Mouse (Mus musculus): ENCODE measurements at regions not wholly inside any gene's neighbourhood (a gene's known extent, or its start where the extent isn't known, plus 50 kb on each side); places are given as distances from the start of the nearest gene placed in this dataset.
"Not testable (repeated sequence)": the region's sequence is repeated elsewhere in the genome, so short reads cannot be mapped to it uniquely, and the experiment has no call there.

- no peak overlapping the region for H3K27ac ChIP-seq
- no peaks in the 10 kb centered on the region for H3K36me3 ChIP-seq
- H3K4me2 ChIP-seq: no peak overlapping the region
- no peaks in the 10 kb centered on the region for H3K27me3 ChIP-seq
- no peak for ATAC-seq (ENCODE audit: low FRiP score)
- no peaks in the 10 kb centered on the region for H3K9me3 ChIP-seq
- no peak overlapping the region for H3K9ac ChIP-seq
- no peak overlapping the region for H3K4me3 ChIP-seq
- H3K4me1 ChIP-seq (replicated peaks): no peaks in the 10 kb centered on the region
- 79% methylated on average over 1 of the region's 1 CpGs for WGBS
These were observed 122.0 kb upstream of the Mettl15 start for GRCm38 (mm10) chr2:109402556-109402955.

DNA sequence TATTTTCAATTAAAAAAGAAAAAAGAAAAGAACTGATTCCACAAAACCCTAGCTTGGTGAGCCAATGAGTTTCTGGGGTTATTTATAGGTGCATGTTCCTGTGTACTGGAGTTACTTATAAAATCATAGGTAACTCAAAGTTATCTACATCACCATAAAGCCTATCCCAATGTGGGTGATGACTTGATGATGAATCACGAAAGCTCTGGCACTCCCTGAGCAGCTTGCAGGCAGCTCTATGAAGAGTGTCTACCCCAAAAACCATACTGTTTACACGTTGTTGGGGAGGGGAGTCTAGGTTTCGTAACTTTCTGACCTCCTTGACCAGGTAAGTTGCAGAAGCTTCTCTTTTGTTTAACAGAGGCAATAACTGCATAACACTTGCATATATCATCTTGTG lies 123.7 kb upstream of the Mettl15 start:
- Histone ChIP-seq H3K4me3 (no peak overlapping the region), H3K36me3 (no peaks in the 10 kb centered on the region), H3K9ac (no peak overlapping the region), H3K9me3 (no peaks in the 10 kb centered on the region), H3K27me3 (no peaks in the 10 kb centered on the region), H3K4me1 (replicated peaks) (no peaks in the 10 kb centered on the region), H3K4me2 (no peak overlapping the region), H3K27ac (no peak overlapping the region)
- no peak for ATAC-seq (ENCODE audit: low FRiP score)
- 82% methylated on average over 3 of the region's 3 CpGs for WGBS

DNA sequence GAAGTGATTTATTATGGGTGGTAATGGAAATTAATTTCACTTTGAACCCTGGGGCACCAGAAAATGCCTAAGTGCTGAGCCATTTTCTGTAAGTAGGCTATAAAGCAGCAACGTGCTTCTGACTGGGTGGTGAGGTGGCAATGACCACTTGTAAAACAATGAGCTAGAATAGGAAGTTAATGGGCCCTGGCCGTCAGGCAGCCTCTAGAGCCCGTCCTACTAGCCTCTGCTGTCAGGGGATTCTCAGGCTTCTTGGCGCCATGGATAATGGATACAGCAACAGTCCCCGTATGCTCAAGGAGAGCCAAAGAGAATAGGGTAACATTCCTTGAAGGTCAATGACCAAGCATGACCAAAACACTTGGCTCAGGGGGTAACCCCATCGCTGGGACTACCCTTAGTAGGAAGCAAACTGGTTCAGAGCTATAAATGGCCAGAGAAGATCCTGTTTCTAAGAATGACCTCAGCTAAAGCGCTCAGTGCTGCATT lies 126.1 kb upstream of the Mettl15 start:
- Histone ChIP-seq H3K9ac (no peak overlapping the region), H3K4me3 (no peak overlapping the region), H3K36me3 (no peaks in the 10 kb centered on the region), H3K27me3 (no peaks in the 10 kb centered on the region), H3K27ac (no peak overlapping the region), H3K4me2 (no peak overlapping the region), H3K4me1 (replicated peaks) (no peaks in the 10 kb centered on the region), H3K9me3 (no peaks in the 10 kb centered on the region)
- 80% methylated on average over 7 of the region's 7 CpGs for WGBS
- ATAC-seq (ENCODE audit: low FRiP score): no peak

GRCm38 (mm10) chr2:109420098-109420497 lies 139.6 kb upstream of the Mettl15 start:
- Histone ChIP-seq H3K9ac (no peak overlapping the region), H3K4me2 (no peak overlapping the region), H3K36me3 (no peaks in the 10 kb centered on the region), H3K4me1 (replicated peaks) (no peaks in the 10 kb centered on the region), H3K27ac (no peak overlapping the region), H3K4me3 (no peak overlapping the region), H3K9me3 (no peaks in the 10 kb centered on the region), H3K27me3 (no peaks in the 10 kb centered on the region)
- ATAC-seq (ENCODE audit: low FRiP score): no peak

DNA sequence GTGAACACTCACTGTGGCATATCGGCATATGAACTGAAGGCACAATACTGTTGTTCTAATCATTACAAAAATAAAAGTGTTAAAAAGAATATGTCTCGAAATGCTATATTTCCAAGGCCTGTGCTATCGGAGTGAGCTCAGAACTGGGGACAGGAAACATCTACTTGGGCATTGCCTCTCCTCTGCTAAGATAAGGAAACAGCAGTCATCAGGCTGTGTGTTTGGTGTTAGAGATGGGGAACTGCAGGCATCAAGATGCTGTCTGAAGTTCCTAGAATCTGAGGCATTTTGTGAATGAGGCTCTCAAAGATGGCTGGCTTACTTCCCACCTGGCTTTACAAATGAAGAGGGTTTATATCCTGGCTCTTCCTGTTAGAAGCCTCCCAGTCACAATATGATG lies 150.6 kb upstream of the Mettl15 start:
- H3K36me3 ChIP-seq: no peaks in the 10 kb centered on the region
- no peaks in the 10 kb centered on the region for H3K4me1 ChIP-seq (replicated peaks)
- no peak overlapping the region for H3K27ac ChIP-seq
- H3K9me3 ChIP-seq: no peaks in the 10 kb centered on the region
- no peaks in the 10 kb centered on the region for H3K27me3 ChIP-seq
- WGBS: 92% methylated on average over 3 of the region's 3 CpGs
- no peak overlapping the region for H3K9ac ChIP-seq
- no peak for ATAC-seq (ENCODE audit: low FRiP score)
- H3K4me2 ChIP-seq: no peak overlapping the region
- H3K4me3 ChIP-seq: no peak overlapping the region

GRCm38 (mm10) chr2:109442551-109443120 lies 162.1 kb upstream of the Mettl15 start:
- no peak for ATAC-seq (ENCODE audit: low FRiP score)
- no peaks in the 10 kb centered on the region for H3K9me3 ChIP-seq
- no peak overlapping the region for H3K27ac ChIP-seq
- WGBS: 67% methylated on average over 3 of the region's 3 CpGs
- H3K9ac ChIP-seq: no peak overlapping the region
- no peak overlapping the region for H3K4me3 ChIP-seq
- no peaks in the 10 kb centered on the region for H3K27me3 ChIP-seq
- H3K4me1 ChIP-seq (replicated peaks): peaks cover 3% of the 10 kb centered on the region; the same call in 1 of the 2 replicates
- no peaks in the 10 kb centered on the region for H3K36me3 ChIP-seq
- H3K4me2 ChIP-seq: no peak overlapping the region

DNA sequence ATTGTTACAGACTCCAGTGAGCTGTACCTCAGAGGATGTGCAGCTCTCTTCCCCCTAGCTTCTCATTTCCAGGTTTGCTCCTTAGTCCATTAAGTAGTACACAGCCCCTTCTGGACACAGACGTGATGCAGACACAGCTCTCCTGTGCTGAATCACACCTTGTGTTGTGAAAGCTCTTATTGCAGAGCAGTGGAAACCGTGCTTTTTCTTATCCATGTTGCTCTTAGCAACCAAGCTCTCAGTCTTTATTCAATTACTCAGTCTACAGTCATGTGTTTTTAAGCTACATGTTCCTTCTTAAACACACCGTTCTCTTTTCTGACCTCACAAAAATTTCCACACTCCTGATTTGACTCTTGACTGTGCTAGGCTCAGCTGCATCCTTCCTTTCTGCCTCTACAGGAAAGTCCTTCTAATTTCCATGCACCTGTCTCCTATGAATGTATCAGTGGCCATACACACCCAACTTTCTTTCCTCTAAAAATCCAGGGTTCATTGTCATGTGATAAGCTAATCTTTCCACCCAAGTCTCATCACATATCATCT lies 163.0 kb upstream of the Mettl15 start:
- 78% methylated on average over 3 of the region's 3 CpGs for WGBS
- ATAC-seq (ENCODE audit: low FRiP score): no peak
- no peak overlapping the region for H3K4me3 ChIP-seq
- H3K27me3 ChIP-seq: no peaks in the 10 kb centered on the region
- no peaks in the 10 kb centered on the region for H3K9me3 ChIP-seq
- peaks cover 3% of the 10 kb centered on the region; the same call in 1 of the 2 replicates for H3K4me1 ChIP-seq (replicated peaks)
- H3K9ac ChIP-seq: no peak overlapping the region
- H3K27ac ChIP-seq: no peak overlapping the region
- H3K36me3 ChIP-seq: no peaks in the 10 kb centered on the region
- H3K4me2 ChIP-seq: no peak overlapping the region

DNA sequence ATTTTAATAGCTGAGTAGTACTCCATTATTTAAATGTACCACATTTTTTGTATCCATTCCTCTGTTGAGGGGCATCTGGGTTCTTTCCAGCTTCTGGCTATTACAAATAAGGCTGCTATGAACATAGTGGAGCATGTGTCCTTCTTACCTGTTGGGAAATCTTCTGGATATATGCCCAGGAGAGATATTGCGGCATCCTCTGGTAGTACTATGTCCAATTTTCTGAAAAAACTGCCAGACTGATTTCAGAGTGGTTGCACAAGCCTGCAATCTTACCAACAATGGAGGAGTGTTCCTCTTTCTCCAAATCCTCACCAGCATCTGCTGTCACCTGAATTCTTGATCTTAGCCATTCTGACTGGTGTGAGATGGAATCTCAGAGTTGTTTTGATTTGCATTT lies 181.7 kb upstream of the Mettl15 start:
- not testable (repeated sequence) for H3K36me3 ChIP-seq; H3K4me3 ChIP-seq; ATAC-seq (ENCODE audit: low FRiP score); H3K27ac ChIP-seq; H3K9ac ChIP-seq; H3K27me3 ChIP-seq; H3K4me2 ChIP-seq; H3K4me1 ChIP-seq (replicated peaks); H3K9me3 ChIP-seq
- 100% methylated on average over 1 of the region's 1 CpGs for WGBS

DNA sequence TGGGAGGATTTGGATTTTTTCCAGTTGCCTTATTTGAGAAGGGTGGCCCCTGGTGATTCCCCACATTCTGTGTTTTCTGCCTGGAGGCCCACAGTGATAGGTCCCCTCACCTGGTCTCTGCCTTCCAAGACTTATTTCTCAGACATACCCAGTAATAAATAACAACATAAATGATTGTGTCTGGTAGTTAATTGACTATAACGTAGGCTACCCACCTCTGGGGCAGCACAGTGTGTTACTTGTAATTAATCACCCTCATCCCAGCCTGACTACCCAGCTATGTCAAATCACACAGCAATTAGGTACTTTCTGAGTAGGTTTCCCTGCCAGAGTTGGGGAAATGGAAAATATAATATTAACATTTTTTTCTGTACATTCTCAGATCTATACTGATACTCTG lies 190.2 kb upstream of the Bdnf start:
- Histone ChIP-seq H3K27me3 (no peaks in the 10 kb centered on the region), H3K4me1 (replicated peaks) (no peaks in the 10 kb centered on the region), H3K4me3 (no peak overlapping the region), H3K4me2 (no peak overlapping the region), H3K27ac (no peak overlapping the region), H3K36me3 (no peaks in the 10 kb centered on the region), H3K9ac (no peak overlapping the region), H3K9me3 (no peaks in the 10 kb centered on the region)
- 32% methylated on average over 1 of the region's 1 CpGs for WGBS
- ATAC-seq (ENCODE audit: low FRiP score): no peak

DNA sequence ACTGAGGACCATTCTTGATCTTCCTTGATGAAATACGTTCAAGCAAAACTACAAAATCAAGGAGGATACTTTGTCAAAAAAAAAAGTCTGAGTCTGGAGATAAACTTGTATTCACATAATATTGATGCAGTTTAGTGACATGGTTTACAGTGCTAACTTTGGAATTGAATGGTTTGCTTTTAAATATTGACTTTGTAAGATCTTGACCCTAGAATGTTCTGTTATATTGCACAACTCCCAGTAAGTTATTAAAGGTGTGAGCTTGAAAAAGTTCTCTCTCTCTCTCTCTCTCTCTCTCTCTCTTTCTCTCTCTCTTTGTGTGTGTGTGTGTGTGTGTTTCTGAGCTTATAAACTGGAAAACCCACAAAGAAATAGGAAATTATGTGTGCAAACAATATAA lies 186.9 kb upstream of the Bdnf start:
- Histone ChIP-seq H3K27me3 (no peaks in the 10 kb centered on the region), H3K4me3 (no peak overlapping the region), H3K4me1 (replicated peaks) (no peaks in the 10 kb centered on the region), H3K4me2 (no peak overlapping the region), H3K9ac (no peak overlapping the region), H3K9me3 (no peaks in the 10 kb centered on the region), H3K27ac (no peak overlapping the region), H3K36me3 (no peaks in the 10 kb centered on the region)
- no peak for ATAC-seq (ENCODE audit: low FRiP score)
- 93% methylated on average over 1 of the region's 1 CpGs for WGBS

DNA sequence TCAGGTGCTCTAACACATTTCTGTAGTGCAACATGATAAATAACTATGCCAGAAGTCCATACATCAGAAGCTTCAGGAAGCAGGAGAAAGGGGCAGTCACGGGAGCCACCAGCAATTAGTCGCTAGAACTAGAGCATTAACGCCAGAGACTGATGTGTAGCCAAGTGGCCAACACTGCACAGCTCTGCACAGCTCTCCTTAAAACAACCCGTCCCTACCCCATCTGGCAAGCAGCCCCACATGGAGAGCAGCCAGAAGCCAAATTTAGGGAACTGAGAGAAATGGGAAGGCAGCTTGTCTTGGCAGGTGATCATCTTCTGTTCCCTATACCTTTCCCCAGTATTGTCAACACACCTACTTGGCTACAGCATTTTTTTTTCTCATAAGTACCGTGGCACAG lies 172.3 kb upstream of the Bdnf start:
- Histone ChIP-seq H3K27ac (no peak overlapping the region), H3K36me3 (no peaks in the 10 kb centered on the region), H3K4me3 (no peak overlapping the region), H3K4me1 (replicated peaks) (no peaks in the 10 kb centered on the region), H3K9me3 (no peaks in the 10 kb centered on the region), H3K27me3 (0 out of 2 replicates have a peak, but pooled peaks cover under 1% of the 10 kb centered on the region), H3K4me2 (no peak overlapping the region), H3K9ac (no peak overlapping the region)
- WGBS: 62% methylated on average over 5 of the region's 5 CpGs
- ATAC-seq (ENCODE audit: low FRiP score): no peak

- H3K4me3 ChIP-seq: no peak overlapping the region
- WGBS: 76% methylated on average over 6 of the region's 6 CpGs
- H3K27ac ChIP-seq: no peak overlapping the region
- no peaks in the 10 kb centered on the region for H3K9me3 ChIP-seq
- no peak for ATAC-seq (ENCODE audit: low FRiP score)
- H3K27me3 ChIP-seq: 0 out of 2 replicates have a peak, but pooled peaks cover 2% of the 10 kb centered on the region
- H3K4me1 ChIP-seq (replicated peaks): peaks cover 3% of the 10 kb centered on the region
- no peak overlapping the region for H3K9ac ChIP-seq
- no peaks in the 10 kb centered on the region for H3K36me3 ChIP-seq
- no peak overlapping the region for H3K4me2 ChIP-seq
These were observed 169.6 kb upstream of the Bdnf start for GRCm38 (mm10) chr2:109504906-109505305.

All from hindbrain, embryonic 13.5 days (tissue).